Mouse (Mus musculus): ENCODE data around the gene Hip1. TPM values are rescaled to one million over a fixed set of nuclear protein-coding genes. Genes with fewer than 3 reads are reported as not detected.

Gene Hip1
- polyA plus RNA-seq (2016; fragmentation: Nextera tagmentation; extraction: Ambion mirVana) = 41.7 and 45.7 TPM in 2 replicates

GRCm38 (mm10) chr5:135544865-135545797 is at the start of gene Hip1:
Gene Hip1 (minus strand): TSS chr5:135545120.
- no peaks in the 10 kb centered on the region; the same call in 1 of the 2 replicates for H3K27me3 ChIP-seq (ENCODE audit: insufficient read depth, poor library complexity, severe bottlenecking)
- no peaks in the 10 kb centered on the region for H3K9me3 ChIP-seq
- peak within 1 kb of the TSS; percentile 82 for H3K4me3 ChIP-seq
- H3K27ac ChIP-seq = peak within 1 kb of the TSS; percentile 80
- H3K36me3 ChIP-seq = no peaks in the 10 kb centered on the region
- peak; percentile 100 for DNase-seq (ENCODE audit: low spot score)
- H3K4me1 ChIP-seq = peaks cover 13% of the 10 kb centered on the region
- WGBS = under 1% methylated on average over 46 of the region's 46 CpGs

- no peak overlapping the region for H3K4me3 ChIP-seq
- no peak overlapping the region for H3K27ac ChIP-seq
- H3K4me1 ChIP-seq = no peaks in the 10 kb centered on the region
- no peaks in the 10 kb centered on the region for H3K27me3 ChIP-seq (ENCODE audit: insufficient read depth, poor library complexity, severe bottlenecking)
- no peaks in the 10 kb centered on the region for H3K36me3 ChIP-seq
- WGBS = 73% methylated on average over 12 of the region's 12 CpGs
- no peak for DNase-seq (ENCODE audit: low spot score)
- H3K9me3 ChIP-seq = 0 out of 2 replicates have a peak, but pooled peaks cover 2% of the 10 kb centered on the region
These were observed 45.3 kb upstream of the Hip1 start for GRCm38 (mm10) chr5:135589996-135590784.

DNA sequence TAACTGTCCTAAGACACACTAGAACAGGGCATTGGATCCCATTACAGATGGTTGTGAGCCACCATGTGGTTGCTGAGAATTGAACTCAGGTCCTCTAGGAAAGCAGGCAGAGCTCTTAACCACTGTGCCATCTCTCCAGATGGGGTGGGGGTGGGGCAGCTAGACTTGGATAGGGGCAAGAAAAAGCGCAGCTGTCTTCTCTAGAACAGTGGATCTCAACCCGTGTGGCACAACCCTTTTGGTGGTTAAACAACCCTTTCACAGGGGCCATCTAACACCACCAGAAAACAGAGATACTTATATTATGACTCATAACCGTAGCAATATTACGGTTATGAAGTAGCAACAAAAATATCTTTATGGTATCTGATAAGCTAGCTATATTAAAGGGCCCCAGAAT is 42.8 kb upstream of the Hip1 start:
- no peaks in the 10 kb centered on the region for H3K4me1 ChIP-seq
- no peak for DNase-seq (ENCODE audit: low spot score)
- H3K4me3 ChIP-seq = no peak overlapping the region
- no peaks in the 10 kb centered on the region for H3K27me3 ChIP-seq (ENCODE audit: insufficient read depth, poor library complexity, severe bottlenecking)
- 0 out of 2 replicates have a peak, but pooled peaks cover 2% of the 10 kb centered on the region for H3K9me3 ChIP-seq
- no peak overlapping the region for H3K27ac ChIP-seq
- H3K36me3 ChIP-seq = no peaks in the 10 kb centered on the region
- WGBS = 81% methylated on average over 4 of the region's 4 CpGs

DNA sequence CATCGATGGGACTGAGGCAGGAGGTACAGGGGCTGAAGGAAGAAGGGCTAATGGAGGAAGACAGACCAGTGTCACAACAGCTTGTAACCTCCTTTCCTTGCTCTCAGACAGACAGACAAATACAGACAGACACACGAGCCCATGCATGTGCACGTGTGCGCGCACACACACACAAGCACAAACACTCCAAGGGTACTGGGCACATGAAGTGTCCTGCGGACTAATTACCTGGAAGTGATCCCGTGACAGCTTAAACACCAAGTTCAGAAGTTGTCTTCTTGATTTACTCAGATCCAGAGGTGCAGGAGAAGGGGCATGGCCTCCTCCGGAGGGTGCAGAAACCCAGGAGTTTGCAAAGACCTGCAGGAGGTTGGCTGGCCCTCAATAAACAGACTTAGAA is 40.8 kb upstream of the Hip1 start:
- peak; percentile 53 for DNase-seq (ENCODE audit: low spot score)
- Histone ChIP-seq H3K27me3 (ENCODE audit: insufficient read depth, poor library complexity, severe bottlenecking) (no peaks in the 10 kb centered on the region), H3K36me3 (no peaks in the 10 kb centered on the region), H3K9me3 (0 out of 2 replicates have a peak, but pooled peaks cover 2% of the 10 kb centered on the region), H3K27ac (no peak overlapping the region), H3K4me1 (no peaks in the 10 kb centered on the region), H3K4me3 (no peak overlapping the region)
- WGBS = 82% methylated on average over 8 of the region's 8 CpGs

DNA sequence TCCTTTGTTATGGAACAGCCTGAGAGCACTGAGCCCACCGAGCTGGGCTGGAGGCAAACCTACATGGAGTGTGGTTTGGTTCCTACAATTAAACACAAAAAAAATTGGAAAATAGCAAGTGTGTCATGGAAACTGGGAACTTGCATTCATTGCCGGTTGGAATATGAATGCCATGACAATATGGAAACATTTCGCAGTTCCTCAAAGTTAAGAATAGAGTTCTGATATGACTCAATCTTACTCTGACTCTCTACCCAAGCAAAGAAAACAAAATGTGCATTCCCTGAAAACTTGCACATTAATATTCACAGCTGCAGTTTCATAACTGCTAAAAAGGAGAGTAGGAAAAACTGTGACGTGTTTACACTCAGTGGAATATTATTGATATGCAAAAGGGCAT is 37.4 kb upstream of the Hip1 start:
- Histone ChIP-seq H3K27ac (no peak overlapping the region), H3K4me3 (no peak overlapping the region), H3K4me1 (no peaks in the 10 kb centered on the region), H3K9me3 (no peaks in the 10 kb centered on the region), H3K36me3 (no peaks in the 10 kb centered on the region), H3K27me3 (ENCODE audit: insufficient read depth, poor library complexity, severe bottlenecking) (no peaks in the 10 kb centered on the region)
- no peak for DNase-seq (ENCODE audit: low spot score)
- WGBS = 77% methylated on average over 4 of the region's 4 CpGs

DNA sequence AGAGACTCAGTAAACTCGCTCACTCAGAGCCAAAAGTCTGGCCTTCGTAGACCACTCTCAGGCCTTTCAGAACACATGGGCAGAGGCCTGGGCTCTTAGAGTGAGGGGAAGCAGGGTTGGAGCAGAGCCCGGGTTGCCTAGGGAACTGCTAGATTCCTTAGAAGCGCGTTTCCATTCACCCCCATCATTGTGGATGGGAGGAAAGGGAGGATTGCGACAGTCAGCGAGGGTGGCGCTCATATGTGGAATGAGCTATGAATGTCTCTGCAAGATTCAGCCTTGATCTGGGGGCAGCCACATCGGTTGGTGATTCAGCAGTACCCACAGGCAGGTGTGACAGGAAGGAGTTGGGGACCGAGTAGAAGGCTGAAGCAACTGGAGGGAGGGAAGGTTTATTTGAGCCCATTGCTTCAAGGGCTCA is 34.4 kb upstream of the Hip1 start:
- H3K9me3 ChIP-seq = no peaks in the 10 kb centered on the region
- H3K4me3 ChIP-seq = no peak overlapping the region
- no peak overlapping the region for H3K27ac ChIP-seq
- H3K36me3 ChIP-seq = no peaks in the 10 kb centered on the region
- H3K27me3 ChIP-seq (ENCODE audit: insufficient read depth, poor library complexity, severe bottlenecking) = no peaks in the 10 kb centered on the region
- no peaks in the 10 kb centered on the region for H3K4me1 ChIP-seq
- WGBS = 82% methylated on average over 10 of the region's 10 CpGs
- DNase-seq (ENCODE audit: low spot score) = peak; percentile 54

DNA sequence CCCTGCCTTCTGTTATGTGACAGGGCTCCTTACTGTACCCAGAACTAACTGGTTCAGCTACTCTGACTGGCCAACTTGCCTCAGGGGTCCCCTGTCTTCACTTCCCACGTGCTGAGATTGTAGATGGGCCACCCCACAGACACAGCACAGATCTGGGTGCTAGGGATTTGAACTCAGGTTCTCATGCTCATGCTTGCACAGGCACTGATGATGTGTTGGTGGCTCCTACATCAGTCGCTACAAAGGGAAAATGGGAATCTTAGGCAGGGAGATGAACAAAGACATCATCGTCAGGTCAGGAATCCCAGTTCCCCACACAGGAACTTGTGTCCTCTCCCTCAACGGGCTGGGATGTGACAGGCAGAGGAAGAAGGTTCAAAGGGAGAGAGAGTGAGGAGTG is 31.1 kb upstream of the Hip1 start:
- no peak overlapping the region for H3K4me3 ChIP-seq
- no peak overlapping the region for H3K27ac ChIP-seq
- H3K27me3 ChIP-seq (ENCODE audit: insufficient read depth, poor library complexity, severe bottlenecking) = no peaks in the 10 kb centered on the region
- peak; percentile 68 for DNase-seq (ENCODE audit: low spot score)
- no peaks in the 10 kb centered on the region for H3K9me3 ChIP-seq
- H3K36me3 ChIP-seq = no peaks in the 10 kb centered on the region
- 55% methylated on average over 4 of the region's 4 CpGs for WGBS
- H3K4me1 ChIP-seq = no peaks in the 10 kb centered on the region

- DNase-seq (ENCODE audit: low spot score) = no peak
- 88% methylated on average over 6 of the region's 6 CpGs for WGBS
- H3K4me1 ChIP-seq = no peaks in the 10 kb centered on the region
These were observed 28.1 kb upstream of the Hip1 start, which contains the start of gene Ccl24 for GRCm38 (mm10) chr5:135573006-135573405. Gene Ccl24 (minus strand): TSS chr5:135573049.

DNA sequence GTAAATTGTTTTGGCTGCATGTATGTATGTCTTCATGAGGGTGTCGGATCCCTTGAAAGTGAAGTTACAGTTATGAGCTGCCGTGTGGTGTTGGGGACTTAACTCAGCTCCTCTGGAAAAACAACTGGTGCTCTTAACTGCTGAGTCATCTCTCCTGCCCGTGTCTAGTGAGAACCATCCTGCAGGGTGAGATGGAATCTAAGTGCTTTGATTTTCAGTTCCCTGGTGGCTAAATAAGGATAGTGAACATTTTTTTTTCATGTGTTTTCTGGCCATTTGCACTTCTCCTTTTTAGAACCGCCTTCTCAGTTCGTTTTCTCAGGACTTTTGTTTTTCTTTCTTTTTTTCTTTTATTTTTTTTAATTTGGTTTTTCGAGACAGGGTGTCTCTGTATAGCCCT is 23.8 kb upstream of the Hip1 start:
- Histone ChIP-seq H3K27ac (no peak overlapping the region), H3K27me3 (ENCODE audit: insufficient read depth, poor library complexity, severe bottlenecking) (no peaks in the 10 kb centered on the region), H3K4me1 (no peaks in the 10 kb centered on the region), H3K9me3 (no peaks in the 10 kb centered on the region), H3K36me3 (no peaks in the 10 kb centered on the region), H3K4me3 (no peak overlapping the region)
- 70% methylated on average over 6 of the region's 6 CpGs for WGBS
- DNase-seq (ENCODE audit: low spot score) = no peak

More at GRCm38 (mm10) chr5:135573006-135573405, 28.1 kb upstream of the Hip1 start, which contains the start of gene Ccl24:
- Histone ChIP-seq H3K4me3 (no peak within 1 kb of the TSS), H3K27ac (no peak within 1 kb of the TSS), H3K27me3 (ENCODE audit: insufficient read depth, poor library complexity, severe bottlenecking) (no peaks in the 10 kb centered on the region), H3K9me3 (no peaks in the 10 kb centered on the region), H3K36me3 (no peaks in the 10 kb centered on the region)

DNA sequence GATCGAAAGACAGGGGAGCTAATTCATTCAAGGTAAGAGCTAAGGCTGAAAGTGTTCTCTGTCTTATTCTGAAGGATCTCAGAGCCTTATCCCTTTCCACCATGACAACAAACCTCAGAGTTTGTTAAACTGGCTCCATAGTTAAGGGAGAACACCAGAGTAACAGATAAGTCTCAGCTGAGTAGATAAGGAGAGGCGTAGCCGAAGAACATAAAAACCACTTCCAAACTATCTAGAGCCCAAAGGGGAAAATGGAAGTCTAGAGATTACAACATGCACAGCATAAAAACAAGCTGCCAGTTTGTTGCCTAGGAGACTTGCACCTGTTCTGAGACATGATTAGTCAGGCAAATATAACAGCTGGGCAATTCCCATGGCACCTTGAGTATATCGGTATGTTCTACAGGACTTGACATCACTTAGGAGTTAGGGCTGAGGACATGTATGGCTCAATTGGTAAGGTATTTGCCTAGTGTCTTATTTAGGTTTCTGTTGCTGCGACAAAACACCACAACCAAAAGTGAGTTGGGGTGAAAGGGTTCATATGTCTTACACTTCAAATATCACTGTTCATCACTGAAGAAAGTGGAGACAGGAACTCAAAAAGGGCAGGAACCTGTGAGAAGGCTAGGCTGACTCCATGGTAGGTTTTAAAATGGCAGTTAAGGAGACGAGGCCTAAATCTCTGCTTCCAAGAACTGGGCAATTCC is 22.8 kb upstream of the Hip1 start:
- Histone ChIP-seq H3K36me3 (no peaks in the 10 kb centered on the region), H3K27me3 (ENCODE audit: insufficient read depth, poor library complexity, severe bottlenecking) (no peaks in the 10 kb centered on the region), H3K9me3 (no peaks in the 10 kb centered on the region), H3K4me3 (no peak overlapping the region), H3K27ac (no peak overlapping the region), H3K4me1 (no peaks in the 10 kb centered on the region)
- DNase-seq (ENCODE audit: low spot score) = no peak
- 74% methylated on average over 6 of the region's 6 CpGs for WGBS

- DNase-seq (ENCODE audit: low spot score) = no peak
- Histone ChIP-seq H3K4me3 (no peak within 1 kb of the TSS), H3K4me1 (no peaks in the 10 kb centered on the region), H3K27me3 (ENCODE audit: insufficient read depth, poor library complexity, severe bottlenecking) (no peaks in the 10 kb centered on the region), H3K36me3 (no peaks in the 10 kb centered on the region), H3K9me3 (no peaks in the 10 kb centered on the region), H3K27ac (no peak within 1 kb of the TSS)
- 86% methylated on average over 3 of the region's 3 CpGs for WGBS
These were observed 18.5 kb upstream of the Hip1 start, which contains the start of gene Ccl26 for GRCm38 (mm10) chr5:135563469-135563868. Gene Ccl26 (minus strand): TSS chr5:135563569.

GRCm38 (mm10) chr5:135557671-135558070 is 12.8 kb upstream of the Hip1 start:
- no peak for DNase-seq (ENCODE audit: low spot score)
- Histone ChIP-seq H3K4me3 (no peak overlapping the region), H3K27ac (peak overlapping the region; percentile 44; the same call in 1 of the 2 replicates), H3K9me3 (no peaks in the 10 kb centered on the region), H3K4me1 (peaks cover 4% of the 10 kb centered on the region; the same call in 1 of the 2 replicates), H3K36me3 (no peaks in the 10 kb centered on the region), H3K27me3 (ENCODE audit: insufficient read depth, poor library complexity, severe bottlenecking) (no peaks in the 10 kb centered on the region)
- 63% methylated on average over 3 of the region's 3 CpGs for WGBS

Data from heart, embryonic 10.5 days (tissue).